Mouse (Mus musculus): ENCODE results near the gene Myl4. TPM values are rescaled to one million over a fixed set of nuclear protein-coding genes. Genes with fewer than 3 reads are reported as not detected.
A peak's percentile ranks its signal among the peaks of the same experiment; 100 is the strongest.
"Not testable (repeated sequence)": the region's sequence is repeated elsewhere in the genome, so short reads cannot be mapped to it uniquely, and the experiment has no call there.

The Myl4 gene
- total and polyA plus RNA-seq, 2 experiments from 2014 or later = 758 to 1,182 TPM

DNA sequence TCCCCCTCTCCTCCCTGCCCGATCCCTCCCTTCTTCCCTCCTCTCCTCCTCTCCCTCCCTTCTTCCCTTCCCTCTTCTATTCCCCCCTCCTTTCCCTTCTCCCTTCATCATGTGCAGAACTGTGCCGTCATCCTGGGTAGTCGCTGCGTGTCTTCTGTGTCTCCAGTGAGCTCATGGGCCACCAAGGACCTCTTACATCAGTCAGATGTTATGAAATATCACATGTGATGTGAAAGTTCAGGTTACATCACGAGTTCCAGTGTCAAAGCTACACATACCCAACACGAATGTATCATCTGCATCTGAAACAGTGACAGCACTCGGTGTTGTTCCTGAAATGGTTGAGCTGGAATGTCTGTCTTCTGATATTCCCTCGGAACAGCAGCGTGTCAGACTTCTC is 14.7 kb downstream of the Myl4 start:
- Histone ChIP-seq H3K4me3 (ENCODE audit: low read depth, low read length) (no peak overlapping the region), H3K9ac (replicated peaks; ENCODE audit: low read depth, low read length) (no peak overlapping the region), H3K27ac (ENCODE audit: low read depth) (no peak overlapping the region), H3K4me1 (ENCODE audit: control insufficient read depth, insufficient read depth) (peaks cover 27% of the 10 kb centered on the region), H3K4me2 (ENCODE audit: low read depth, low read length) (no peak overlapping the region), H3K36me3 (replicated peaks; ENCODE audit: control insufficient read depth, insufficient read depth, low read length) (no peaks in the 10 kb centered on the region), H3K9me3 (replicated peaks; ENCODE audit: control insufficient read depth, low read length) (no peaks in the 10 kb centered on the region; the same call in 1 of the 2 replicates), H3K27me3 (ENCODE audit: control insufficient read depth, insufficient read depth, low read length) (no peaks in the 10 kb centered on the region)
- DNase-seq (ENCODE audit: low spot score) (no peak), ATAC-seq (ENCODE audit: insufficient read depth, low read depth) (no peak)
- TF ChIP-seq CTCF (IDR thresholded peaks at IDR 0.05; ENCODE audit: low read depth) (no peak), EP300 (IDR thresholded peaks at IDR 0.05; ENCODE audit: low read depth) (no peak)
- 75% methylated on average over 9 of the region's 9 CpGs for WGBS

DNA sequence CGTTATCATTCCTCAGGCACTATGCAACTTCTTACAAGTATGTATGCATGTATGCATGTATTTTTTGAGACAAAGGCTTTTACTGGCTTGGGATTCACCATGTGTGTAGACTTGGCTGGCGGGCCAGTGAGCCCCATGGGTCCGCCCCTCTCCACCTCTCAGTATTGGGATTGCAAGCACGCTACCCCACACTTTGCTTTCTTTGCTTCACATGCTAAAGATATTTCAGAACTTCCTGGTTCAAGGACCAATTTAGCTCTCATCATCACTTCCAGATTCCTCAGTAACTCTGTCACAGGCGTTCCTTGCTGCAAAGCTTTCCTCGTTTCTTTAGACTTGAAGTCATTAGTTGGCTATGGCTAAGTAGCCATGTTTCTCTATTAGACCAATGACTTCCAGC is 15.6 kb downstream of the Myl4 start:
- Histone ChIP-seq H3K9me3 (replicated peaks; ENCODE audit: control insufficient read depth, low read length) (no peaks in the 10 kb centered on the region; the same call in 1 of the 2 replicates), H3K36me3 (replicated peaks; ENCODE audit: control insufficient read depth, insufficient read depth, low read length) (no peaks in the 10 kb centered on the region), H3K9ac (replicated peaks; ENCODE audit: low read depth, low read length) (no peak overlapping the region), H3K4me2 (ENCODE audit: low read depth, low read length) (no peak overlapping the region), H3K27ac (ENCODE audit: low read depth) (peak overlapping the region; percentile 6; the same call in 1 of the 2 replicates), H3K27me3 (ENCODE audit: control insufficient read depth, insufficient read depth, low read length) (no peaks in the 10 kb centered on the region), H3K4me3 (ENCODE audit: low read depth, low read length) (no peak overlapping the region), H3K4me1 (ENCODE audit: control insufficient read depth, insufficient read depth) (peaks cover 18% of the 10 kb centered on the region)
- WGBS = 49% methylated on average over 6 of the region's 6 CpGs
- ATAC-seq (ENCODE audit: insufficient read depth, low read depth) (0 out of 2 replicates have a peak, but pooled peaks have one; percentile 32), DNase-seq (ENCODE audit: low spot score) (peak; percentile 33)
- TF ChIP-seq CTCF (IDR thresholded peaks at IDR 0.05; ENCODE audit: low read depth) (no peak), EP300 (IDR thresholded peaks at IDR 0.05; ENCODE audit: low read depth) (no peak)

DNA sequence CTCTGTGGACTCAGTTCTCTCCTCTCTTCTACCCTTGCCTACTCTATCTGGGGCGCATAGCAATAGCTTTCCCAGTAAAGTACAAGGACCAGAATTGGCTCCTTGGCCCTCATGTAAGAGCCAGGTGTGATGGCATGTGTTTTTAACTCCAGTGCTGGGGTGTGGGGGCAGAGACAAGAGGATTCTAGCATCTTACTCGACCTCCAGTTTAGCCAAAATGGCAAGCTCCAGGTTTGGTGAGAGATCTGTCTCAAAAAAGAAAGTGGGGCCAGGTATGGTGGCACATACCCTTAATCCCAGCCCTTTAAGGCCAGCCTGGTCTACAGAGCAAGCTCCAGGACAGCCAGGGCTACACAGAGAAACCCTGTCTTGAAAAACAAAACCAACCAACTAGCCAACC is 16.3 kb downstream of the Myl4 start:
- TF ChIP-seq EP300 (IDR thresholded peaks at IDR 0.05; ENCODE audit: low read depth) (no peak), CTCF (IDR thresholded peaks at IDR 0.05; ENCODE audit: low read depth) (no peak)
- Histone ChIP-seq H3K27ac (ENCODE audit: low read depth) (no peak overlapping the region), H3K27me3 (ENCODE audit: control insufficient read depth, insufficient read depth, low read length) (no peaks in the 10 kb centered on the region), H3K36me3 (replicated peaks; ENCODE audit: control insufficient read depth, insufficient read depth, low read length) (no peaks in the 10 kb centered on the region), H3K9ac (replicated peaks; ENCODE audit: low read depth, low read length) (no peak overlapping the region), H3K9me3 (replicated peaks; ENCODE audit: control insufficient read depth, low read length) (no peaks in the 10 kb centered on the region; the same call in 1 of the 2 replicates), H3K4me1 (ENCODE audit: control insufficient read depth, insufficient read depth) (peaks cover 12% of the 10 kb centered on the region), H3K4me2 (ENCODE audit: low read depth, low read length) (no peak overlapping the region), H3K4me3 (ENCODE audit: low read depth, low read length) (no peak overlapping the region)
- ATAC-seq (ENCODE audit: insufficient read depth, low read depth) (no peak), DNase-seq (ENCODE audit: low spot score) (no peak)
- WGBS = 76% methylated on average over 2 of the region's 2 CpGs

DNA sequence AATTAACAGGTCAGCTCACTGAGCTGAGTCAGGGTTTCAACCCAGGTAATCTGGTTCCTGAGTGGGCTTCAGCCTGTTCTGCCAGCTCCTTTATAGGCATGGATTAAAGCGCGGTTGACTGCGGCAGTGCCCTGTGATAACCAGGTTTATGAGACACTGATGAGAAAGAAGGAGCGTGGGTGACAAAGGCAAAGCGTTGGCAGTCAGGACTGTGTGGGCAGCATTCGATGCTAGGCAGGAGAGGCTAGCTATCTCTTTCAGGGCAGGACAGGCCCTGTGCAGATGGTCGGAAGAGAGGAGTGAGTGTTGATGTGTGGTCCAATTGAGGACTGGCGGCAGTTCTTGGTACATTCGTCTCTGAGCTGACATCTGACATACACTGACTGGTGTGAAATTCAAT is 17.3 kb downstream of the Myl4 start:
- H3K27ac ChIP-seq (ENCODE audit: low read depth) = no peak overlapping the region
- H3K36me3 ChIP-seq (replicated peaks; ENCODE audit: control insufficient read depth, insufficient read depth, low read length) = no peaks in the 10 kb centered on the region
- H3K4me1 ChIP-seq (ENCODE audit: control insufficient read depth, insufficient read depth) = peaks cover 18% of the 10 kb centered on the region
- no peak for TF ChIP-seq CTCF (IDR thresholded peaks at IDR 0.05; ENCODE audit: low read depth)
- TF ChIP-seq EP300 (IDR thresholded peaks at IDR 0.05; ENCODE audit: low read depth) = no peak
- DNase-seq (ENCODE audit: low spot score) (no peak), ATAC-seq (ENCODE audit: insufficient read depth, low read depth) (no peak)
- no peaks in the 10 kb centered on the region for H3K27me3 ChIP-seq (ENCODE audit: control insufficient read depth, insufficient read depth, low read length)
- H3K4me3 ChIP-seq (ENCODE audit: low read depth, low read length) = no peak overlapping the region
- WGBS = 40% methylated on average over 9 of the region's 9 CpGs
- no peaks in the 10 kb centered on the region; the same call in 1 of the 2 replicates for H3K9me3 ChIP-seq (replicated peaks; ENCODE audit: control insufficient read depth, low read length)
- no peak overlapping the region for H3K9ac ChIP-seq (replicated peaks; ENCODE audit: low read depth, low read length)
- no peak overlapping the region for H3K4me2 ChIP-seq (ENCODE audit: low read depth, low read length)

DNA sequence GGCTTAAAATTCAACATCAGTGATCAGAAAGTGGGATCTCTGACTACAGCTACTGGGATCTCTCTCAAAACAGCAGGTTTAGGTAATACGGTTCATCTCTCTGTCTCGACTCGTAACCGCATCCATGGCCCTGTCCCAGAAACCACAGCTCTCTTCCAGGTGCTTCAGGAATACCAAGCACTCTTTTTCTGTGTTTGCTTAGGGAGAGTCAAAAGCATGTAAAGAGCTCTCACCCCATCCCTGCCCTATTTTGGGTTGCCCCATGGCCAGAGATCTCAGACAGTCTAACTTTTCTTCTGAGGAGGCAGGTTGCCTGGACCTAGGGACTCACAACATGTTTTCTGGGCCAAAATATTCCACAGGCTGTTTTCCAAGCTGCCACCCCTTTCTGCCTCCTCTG is 17.9 kb downstream of the Myl4 start:
- Histone ChIP-seq H3K27me3 (ENCODE audit: control insufficient read depth, insufficient read depth, low read length) (no peaks in the 10 kb centered on the region), H3K9me3 (replicated peaks; ENCODE audit: control insufficient read depth, low read length) (no peaks in the 10 kb centered on the region; the same call in 1 of the 2 replicates), H3K4me3 (ENCODE audit: low read depth, low read length) (no peak overlapping the region), H3K4me2 (ENCODE audit: low read depth, low read length) (no peak overlapping the region), H3K4me1 (ENCODE audit: control insufficient read depth, insufficient read depth) (peaks cover 18% of the 10 kb centered on the region), H3K9ac (replicated peaks; ENCODE audit: low read depth, low read length) (no peak overlapping the region), H3K36me3 (replicated peaks; ENCODE audit: control insufficient read depth, insufficient read depth, low read length) (no peaks in the 10 kb centered on the region), H3K27ac (ENCODE audit: low read depth) (no peak overlapping the region)
- 93% methylated on average over 4 of the region's 4 CpGs for WGBS
- ATAC-seq (ENCODE audit: insufficient read depth, low read depth) (no peak), DNase-seq (ENCODE audit: low spot score) (no peak)
- no peak for TF ChIP-seq CTCF (IDR thresholded peaks at IDR 0.05; ENCODE audit: low read depth)

DNA sequence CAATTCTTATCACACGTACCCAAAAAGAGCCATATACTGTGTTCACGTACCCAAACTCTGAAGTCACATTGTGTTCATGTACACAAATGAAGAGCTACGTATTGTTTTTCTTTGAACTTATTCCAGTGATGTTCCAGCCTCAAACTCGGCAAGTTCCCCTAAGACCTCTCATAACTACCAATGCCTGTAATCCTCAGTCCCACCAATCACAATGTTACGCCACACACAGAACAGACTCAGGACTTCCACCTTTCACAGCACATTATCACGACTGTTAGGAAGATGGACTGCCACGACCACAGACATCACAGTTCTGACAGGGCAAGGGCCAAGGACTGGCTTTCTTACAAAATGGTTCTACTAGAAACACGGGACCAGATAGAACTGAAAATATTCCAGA is 20.1 kb downstream of the Myl4 start:
- not testable (repeated sequence) for ATAC-seq (ENCODE audit: insufficient read depth, low read depth); H3K27ac ChIP-seq (ENCODE audit: low read depth); H3K27me3 ChIP-seq (ENCODE audit: control insufficient read depth, insufficient read depth, low read length); H3K9me3 ChIP-seq (replicated peaks; ENCODE audit: control insufficient read depth, low read length); H3K9ac ChIP-seq (replicated peaks; ENCODE audit: low read depth, low read length); H3K4me3 ChIP-seq (ENCODE audit: low read depth, low read length); DNase-seq (ENCODE audit: low spot score); H3K36me3 ChIP-seq (replicated peaks; ENCODE audit: control insufficient read depth, insufficient read depth, low read length); H3K4me2 ChIP-seq (ENCODE audit: low read depth, low read length)
- 83% methylated on average over 8 of the region's 8 CpGs for WGBS
- H3K4me1 ChIP-seq (ENCODE audit: control insufficient read depth, insufficient read depth) = peaks cover 18% of the 10 kb centered on the region

DNA sequence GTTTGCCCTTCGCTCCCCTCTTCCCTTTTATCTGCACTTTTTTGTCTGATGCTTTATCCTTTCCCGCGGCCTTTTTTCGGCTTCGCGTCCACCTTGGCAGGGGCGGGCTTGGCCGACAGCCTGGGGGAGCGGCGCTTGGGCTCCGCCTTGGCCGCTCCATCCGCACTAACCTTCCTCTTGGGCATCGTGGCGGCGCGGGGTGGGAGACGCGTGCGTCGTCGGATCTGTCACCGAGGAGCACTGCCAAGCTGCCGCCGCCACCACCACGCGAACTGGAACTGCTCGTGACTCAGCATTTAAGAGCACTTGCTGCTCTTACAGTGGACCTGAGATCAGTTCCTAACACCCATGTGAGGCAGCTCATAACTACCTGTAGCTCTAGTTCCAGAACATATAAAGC is 20.9 kb downstream of the Myl4 start:
- H3K9me3 ChIP-seq (replicated peaks; ENCODE audit: control insufficient read depth, low read length); H3K36me3 ChIP-seq (replicated peaks; ENCODE audit: control insufficient read depth, insufficient read depth, low read length); H3K27ac ChIP-seq (ENCODE audit: low read depth); H3K27me3 ChIP-seq (ENCODE audit: control insufficient read depth, insufficient read depth, low read length): not testable (repeated sequence)
- ATAC-seq (ENCODE audit: insufficient read depth, low read depth) (peak; percentile 56; the same call in 1 of the 2 replicates), DNase-seq (ENCODE audit: low spot score) (peak; percentile 28)
- Histone ChIP-seq H3K4me2 (ENCODE audit: low read depth, low read length) (peak overlapping the region; percentile 62), H3K4me3 (ENCODE audit: low read depth, low read length) (peak overlapping the region; percentile 41), H3K9ac (replicated peaks; ENCODE audit: low read depth, low read length) (peak overlapping the region; percentile 33; the same call in 1 of the 2 replicates), H3K4me1 (ENCODE audit: control insufficient read depth, insufficient read depth) (peaks cover 14% of the 10 kb centered on the region)
- WGBS = 2% methylated on average over 28 of the region's 28 CpGs

Data from heart, postnatal 0 days (tissue).